Mouse (Mus musculus): Measurements from ENCODE around the gene Cphx2. TPM values are rescaled to one million over a fixed set of nuclear protein-coding genes. Genes with fewer than 3 reads are reported as not detected.
"Not testable (repeated sequence)": the region's sequence is repeated elsewhere in the genome, so short reads cannot be mapped to it uniquely, and the experiment has no call there.

Gene Cphx2
- polyA plus RNA-seq, 1 experiment from 2014 or later: not detected

GRCm38 (mm10) chr14:26066574-26067324 lies 14.6 kb upstream of the Cphx2 start:
- not testable (repeated sequence) for H3K4me3 ChIP-seq (ENCODE audit: low read depth, low read length); H3K27ac ChIP-seq (ENCODE audit: low read depth, low read length); H3K4me2 ChIP-seq (ENCODE audit: low read depth, low read length, severe bottlenecking); H3K4me1 ChIP-seq (replicated peaks; ENCODE audit: control insufficient read depth, insufficient read depth, low read length); DNase-seq (ENCODE audit: low spot score); H3K9me3 ChIP-seq (ENCODE audit: control insufficient read depth, low read length); H3K27me3 ChIP-seq (ENCODE audit: control insufficient read depth, insufficient read depth, low read length); H3K9ac ChIP-seq (ENCODE audit: low read length); H3K36me3 ChIP-seq (ENCODE audit: control insufficient read depth, insufficient read depth, low read length)
- peak; percentile 55; the same call in 1 of the 2 replicates for ATAC-seq (replicated peaks; ENCODE audit: low FRiP score)
- no CpG with 5 or more reads among the region's 44 CpGs for WGBS

- DNase-seq (ENCODE audit: low spot score); H3K4me1 ChIP-seq (replicated peaks; ENCODE audit: control insufficient read depth, insufficient read depth, low read length); H3K4me2 ChIP-seq (ENCODE audit: low read depth, low read length, severe bottlenecking); H3K9me3 ChIP-seq (ENCODE audit: control insufficient read depth, low read length); ATAC-seq (replicated peaks; ENCODE audit: low FRiP score); H3K27me3 ChIP-seq (ENCODE audit: control insufficient read depth, insufficient read depth, low read length); H3K9ac ChIP-seq (ENCODE audit: low read length); H3K36me3 ChIP-seq (ENCODE audit: control insufficient read depth, insufficient read depth, low read length); H3K27ac ChIP-seq (ENCODE audit: low read depth, low read length); H3K4me3 ChIP-seq (ENCODE audit: low read depth, low read length): not testable (repeated sequence)
- no CpG with 5 or more reads among the region's 10 CpGs for WGBS
These were observed 14.0 kb upstream of the Cphx2 start, which contains the start of gene Tmem254c for GRCm38 (mm10) chr14:26067325-26067633. Gene Tmem254c (minus strand): TSS chr14:26067355.

- not testable (repeated sequence) for H3K27ac ChIP-seq (ENCODE audit: low read depth, low read length); DNase-seq (ENCODE audit: low spot score); H3K4me2 ChIP-seq (ENCODE audit: low read depth, low read length, severe bottlenecking); H3K36me3 ChIP-seq (ENCODE audit: control insufficient read depth, insufficient read depth, low read length); H3K9ac ChIP-seq (ENCODE audit: low read length); H3K4me3 ChIP-seq (ENCODE audit: low read depth, low read length); H3K9me3 ChIP-seq (ENCODE audit: control insufficient read depth, low read length); H3K27me3 ChIP-seq (ENCODE audit: control insufficient read depth, insufficient read depth, low read length); H3K4me1 ChIP-seq (replicated peaks; ENCODE audit: control insufficient read depth, insufficient read depth, low read length); ATAC-seq (replicated peaks; ENCODE audit: low FRiP score)
- no CpG with 5 or more reads among the region's 5 CpGs for WGBS
These were observed 4.5 kb upstream of the Cphx2 start for GRCm38 (mm10) chr14:26076620-26077390.

- H3K9ac ChIP-seq (ENCODE audit: low read length); H3K9me3 ChIP-seq (ENCODE audit: control insufficient read depth, low read length); H3K4me1 ChIP-seq (replicated peaks; ENCODE audit: control insufficient read depth, insufficient read depth, low read length); H3K27ac ChIP-seq (ENCODE audit: low read depth, low read length); ATAC-seq (replicated peaks; ENCODE audit: low FRiP score); H3K4me3 ChIP-seq (ENCODE audit: low read depth, low read length); H3K36me3 ChIP-seq (ENCODE audit: control insufficient read depth, insufficient read depth, low read length); H3K4me2 ChIP-seq (ENCODE audit: low read depth, low read length, severe bottlenecking); H3K27me3 ChIP-seq (ENCODE audit: control insufficient read depth, insufficient read depth, low read length); DNase-seq (ENCODE audit: low spot score): not testable (repeated sequence)
- WGBS: no CpG with 5 or more reads among the region's 1 CpGs
These were observed 681 bp downstream of the Cphx2 start, which contains the start of gene Cphx3 for GRCm38 (mm10) chr14:26081997-26082396. Gene Cphx3 (plus strand): TSS chr14:26082297.

GRCm38 (mm10) chr14:26097622-26098021 lies 16.3 kb downstream of the Cphx2 start:
- not testable (repeated sequence) for H3K9ac ChIP-seq (ENCODE audit: low read length); H3K27me3 ChIP-seq (ENCODE audit: control insufficient read depth, insufficient read depth, low read length); H3K36me3 ChIP-seq (ENCODE audit: control insufficient read depth, insufficient read depth, low read length); H3K4me1 ChIP-seq (replicated peaks; ENCODE audit: control insufficient read depth, insufficient read depth, low read length); ATAC-seq (replicated peaks; ENCODE audit: low FRiP score); DNase-seq (ENCODE audit: low spot score); H3K4me2 ChIP-seq (ENCODE audit: low read depth, low read length, severe bottlenecking); H3K27ac ChIP-seq (ENCODE audit: low read depth, low read length); H3K9me3 ChIP-seq (ENCODE audit: control insufficient read depth, low read length); H3K4me3 ChIP-seq (ENCODE audit: low read depth, low read length)
- WGBS: no CpG with 5 or more reads among the region's 3 CpGs

GRCm38 (mm10) chr14:26118150-26118549 lies 36.8 kb downstream of the Cphx2 start, which contains the start of gene Duxbl2:
Gene Duxbl2 (plus strand): TSS chr14:26118349.
- H3K4me1 ChIP-seq (replicated peaks; ENCODE audit: control insufficient read depth, insufficient read depth, low read length); DNase-seq (ENCODE audit: low spot score); H3K9ac ChIP-seq (ENCODE audit: low read length); H3K36me3 ChIP-seq (ENCODE audit: control insufficient read depth, insufficient read depth, low read length); H3K9me3 ChIP-seq (ENCODE audit: control insufficient read depth, low read length); H3K27ac ChIP-seq (ENCODE audit: low read depth, low read length); H3K27me3 ChIP-seq (ENCODE audit: control insufficient read depth, insufficient read depth, low read length); H3K4me2 ChIP-seq (ENCODE audit: low read depth, low read length, severe bottlenecking); H3K4me3 ChIP-seq (ENCODE audit: low read depth, low read length): not testable (repeated sequence)
- peak; percentile 27 for ATAC-seq (replicated peaks; ENCODE audit: low FRiP score)
- no CpG with 5 or more reads among the region's 7 CpGs for WGBS

GRCm38 (mm10) chr14:26118550-26119000 lies 37.3 kb downstream of the Cphx2 start:
- DNase-seq (ENCODE audit: low spot score); H3K36me3 ChIP-seq (ENCODE audit: control insufficient read depth, insufficient read depth, low read length); H3K4me2 ChIP-seq (ENCODE audit: low read depth, low read length, severe bottlenecking); H3K9ac ChIP-seq (ENCODE audit: low read length); H3K27ac ChIP-seq (ENCODE audit: low read depth, low read length); H3K4me3 ChIP-seq (ENCODE audit: low read depth, low read length); H3K27me3 ChIP-seq (ENCODE audit: control insufficient read depth, insufficient read depth, low read length); H3K9me3 ChIP-seq (ENCODE audit: control insufficient read depth, low read length); H3K4me1 ChIP-seq (replicated peaks; ENCODE audit: control insufficient read depth, insufficient read depth, low read length): not testable (repeated sequence)
- WGBS: no CpG with 5 or more reads among the region's 18 CpGs
- peak; percentile 82 for ATAC-seq (replicated peaks; ENCODE audit: low FRiP score)

GRCm38 (mm10) chr14:26119095-26119494 lies 37.8 kb downstream of the Cphx2 start:
- H3K36me3 ChIP-seq (ENCODE audit: control insufficient read depth, insufficient read depth, low read length); H3K4me1 ChIP-seq (replicated peaks; ENCODE audit: control insufficient read depth, insufficient read depth, low read length); H3K4me2 ChIP-seq (ENCODE audit: low read depth, low read length, severe bottlenecking); ATAC-seq (replicated peaks; ENCODE audit: low FRiP score); H3K9ac ChIP-seq (ENCODE audit: low read length); H3K4me3 ChIP-seq (ENCODE audit: low read depth, low read length); H3K27ac ChIP-seq (ENCODE audit: low read depth, low read length); H3K27me3 ChIP-seq (ENCODE audit: control insufficient read depth, insufficient read depth, low read length); DNase-seq (ENCODE audit: low spot score); H3K9me3 ChIP-seq (ENCODE audit: control insufficient read depth, low read length): not testable (repeated sequence)
- WGBS: no CpG with 5 or more reads among the region's 7 CpGs

Data from forebrain, embryonic 11.5 days (tissue).